Mouse (Mus musculus) right cerebral cortex, postnatal 10 days (tissue): ENCODE measurements around the gene Folr2.

ENCODE experiments used
- DNase-seq, 2 experiments: peaks; one replicate each; pipeline ENCODE4 v3.0.0; 2021; ENCODE audit warnings: low spot score in 2 of 2

The Folr2 gene

DNA sequence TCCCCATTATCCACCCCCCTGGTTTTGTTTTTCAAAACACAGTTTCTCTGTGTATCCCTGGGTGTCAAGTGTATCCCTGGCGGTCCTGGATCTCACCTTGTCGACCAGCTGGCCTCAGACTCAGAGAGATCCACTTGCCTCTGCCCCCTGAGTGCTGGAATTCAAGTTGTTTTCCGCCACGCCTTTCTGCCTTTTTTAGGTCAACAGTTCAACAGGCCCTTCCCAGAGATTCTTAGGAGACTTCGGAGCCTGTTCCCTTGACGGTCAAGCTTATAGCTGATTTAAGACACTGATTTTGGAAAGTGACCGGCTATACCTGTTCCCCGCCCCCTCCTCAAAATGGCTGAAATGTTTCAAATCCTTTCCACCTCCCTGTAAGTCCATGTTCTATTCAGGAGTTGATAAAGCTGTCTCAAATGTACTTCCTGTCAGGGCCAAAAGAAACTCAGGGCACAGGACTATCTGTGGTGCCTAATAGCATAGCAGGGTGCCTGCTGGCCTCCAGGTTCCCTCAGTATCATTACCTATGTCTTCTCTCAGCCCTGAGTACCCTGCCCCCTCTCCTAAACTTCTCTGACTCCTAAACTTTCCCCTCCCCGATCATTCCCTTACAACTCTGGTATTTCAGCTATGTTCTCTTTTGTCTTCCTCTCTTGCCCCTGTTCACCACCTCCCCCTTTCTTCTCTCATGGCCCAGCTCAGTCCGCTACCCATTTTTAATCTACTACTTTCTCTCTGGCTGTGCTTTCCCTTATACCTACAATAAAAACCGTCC is 9.7 kb upstream of the Folr2 start:
- DNase-seq: no peak

DNA sequence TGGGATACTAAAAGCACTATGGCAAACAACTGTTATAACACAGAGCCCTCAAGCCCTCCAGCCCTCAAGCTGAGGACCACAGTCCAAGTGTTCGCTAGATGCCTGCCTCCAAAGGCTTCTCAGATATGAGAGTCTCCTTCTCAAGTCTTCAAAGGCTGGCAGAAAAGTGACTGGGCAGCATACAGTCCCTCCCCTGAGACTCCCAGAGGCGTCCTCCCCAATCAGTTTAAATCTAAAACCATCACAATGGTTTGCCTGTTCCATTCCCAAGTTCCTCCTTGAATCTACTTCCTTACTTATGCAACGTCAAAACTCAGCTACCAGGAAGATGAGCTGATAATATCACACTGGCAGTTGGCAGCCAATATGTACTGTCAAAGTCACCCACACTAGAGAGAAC is 6.4 kb upstream of the Folr2 start, which contains the start of gene Anapc15:
Gene Anapc15, plus strand, starts transcription at position 301 of the 400 bp plus-strand sequence.
- DNase-seq: no peak

DNA sequence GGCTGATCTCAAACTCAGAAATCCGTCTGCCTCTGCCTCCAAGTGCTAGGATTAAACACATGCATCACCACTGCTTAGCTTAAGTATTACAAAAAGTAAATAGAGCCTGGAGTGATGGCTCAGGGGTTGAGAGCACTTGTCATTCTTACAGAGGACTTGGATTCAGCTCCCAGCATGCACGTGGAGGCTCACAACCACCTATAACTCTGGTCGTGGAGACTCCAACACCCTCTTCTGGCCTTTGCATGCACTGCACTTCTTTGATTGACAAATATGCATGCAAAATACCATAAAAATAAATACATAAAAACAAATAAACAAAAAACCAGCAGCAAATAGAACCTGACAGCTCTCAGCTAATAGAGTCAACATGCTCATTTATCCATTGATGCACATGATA is 5.3 kb upstream of the Folr2 start:
- DNase-seq: no peak

DNA sequence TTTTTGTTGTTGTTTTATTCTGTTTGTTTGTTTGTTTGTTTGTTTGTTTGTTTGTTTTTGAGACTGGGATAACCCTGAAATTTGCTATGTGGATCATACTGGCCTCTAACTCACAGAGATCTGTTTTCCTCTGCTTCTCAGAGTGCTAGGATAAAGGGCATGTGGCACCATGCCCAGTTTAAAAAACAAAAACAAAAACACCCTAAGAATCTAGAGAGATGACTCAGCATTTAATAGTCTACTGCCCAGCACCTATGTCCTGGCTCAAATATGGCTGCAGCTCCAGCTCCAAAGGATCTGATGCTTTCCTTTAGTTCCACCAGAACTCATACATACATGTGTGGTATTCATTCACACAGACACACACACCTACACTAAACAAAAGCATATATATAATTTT is 4.0 kb upstream of the Folr2 start:
- DNase-seq: no peak

DNA sequence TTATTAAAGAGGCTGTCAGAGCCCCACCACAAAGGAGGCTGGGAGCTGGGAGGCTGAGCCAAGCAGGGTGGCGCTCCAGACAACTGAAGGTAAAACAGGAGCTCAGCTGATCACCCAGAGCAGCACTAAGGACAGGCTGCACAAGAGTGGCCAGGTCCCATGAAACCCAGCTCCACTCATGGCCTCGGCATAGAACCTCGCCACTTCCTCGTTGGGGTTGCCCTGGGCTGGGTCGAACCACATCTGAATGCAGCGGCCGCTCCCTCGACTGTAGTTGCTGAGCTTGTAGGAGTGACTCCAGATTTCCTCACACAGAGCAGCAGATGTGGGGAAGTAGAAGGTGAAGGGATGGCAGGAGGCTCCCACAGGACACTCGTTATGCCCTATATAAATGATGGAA is 1.4 kb upstream of the Folr2 start:
- DNase-seq: peak in 1 of 2 experiments; percentile 27

DNA sequence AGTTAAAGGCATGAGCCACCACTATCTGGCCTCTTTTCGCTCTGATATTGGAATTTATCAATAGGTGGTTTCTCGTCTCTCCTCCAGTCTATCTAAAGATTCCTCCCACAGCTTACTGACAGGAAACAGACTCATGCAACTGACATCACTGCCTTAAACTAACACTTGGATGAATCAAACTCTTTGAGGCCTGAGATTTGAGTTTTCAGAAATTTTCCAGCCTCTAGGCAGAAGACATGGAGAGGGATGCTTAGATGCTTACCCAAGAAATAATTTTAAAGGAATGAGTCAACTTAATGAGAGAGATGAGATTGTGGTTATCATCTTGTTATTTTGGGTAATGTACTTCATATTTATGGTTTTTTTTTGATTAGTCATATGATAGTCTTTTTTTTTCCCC is 3.2 kb downstream of the Folr2 start:
- DNase-seq: no peak

DNA sequence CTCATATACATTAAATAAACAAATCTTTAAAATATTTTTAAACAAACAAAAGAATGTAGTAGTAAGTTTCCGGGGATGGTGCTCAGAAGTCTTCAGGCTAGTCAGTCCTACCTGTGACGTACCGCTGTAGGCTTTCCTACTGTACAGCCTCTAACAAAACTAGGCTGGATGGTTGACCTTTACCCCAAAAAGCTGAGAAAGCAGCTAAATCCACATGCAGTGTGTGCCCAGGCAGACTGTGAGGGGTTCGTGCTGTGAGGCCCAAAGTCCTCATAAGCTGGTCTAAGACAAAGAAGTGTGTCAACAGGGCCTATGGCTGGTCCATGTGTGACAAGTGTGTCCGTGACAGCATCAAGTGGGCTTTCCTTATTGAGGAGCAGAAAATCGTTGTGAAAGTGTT is 4.1 kb downstream of the Folr2 start:
- no peak for DNase-seq

DNA sequence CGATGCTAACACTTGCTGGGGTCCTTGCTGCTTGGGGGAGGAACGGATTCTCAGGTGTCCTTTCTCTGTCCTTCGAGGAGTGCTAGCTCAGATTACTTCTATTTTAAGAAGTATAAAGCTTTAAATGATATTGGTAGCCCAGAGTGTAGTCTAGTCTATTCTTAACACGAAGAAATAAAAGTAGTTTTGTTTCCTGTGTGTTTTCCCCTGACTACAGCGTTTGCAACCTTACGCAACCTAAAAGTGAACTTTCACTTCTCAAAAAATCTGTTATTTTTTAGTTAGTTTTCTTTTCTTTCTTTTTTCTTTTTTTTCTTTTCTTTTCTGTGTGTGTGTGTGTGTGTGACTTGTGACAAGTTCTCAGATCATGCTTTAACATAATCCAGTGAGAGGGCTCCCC is 5.3 kb downstream of the Folr2 start:
- no peak for DNase-seq

DNA sequence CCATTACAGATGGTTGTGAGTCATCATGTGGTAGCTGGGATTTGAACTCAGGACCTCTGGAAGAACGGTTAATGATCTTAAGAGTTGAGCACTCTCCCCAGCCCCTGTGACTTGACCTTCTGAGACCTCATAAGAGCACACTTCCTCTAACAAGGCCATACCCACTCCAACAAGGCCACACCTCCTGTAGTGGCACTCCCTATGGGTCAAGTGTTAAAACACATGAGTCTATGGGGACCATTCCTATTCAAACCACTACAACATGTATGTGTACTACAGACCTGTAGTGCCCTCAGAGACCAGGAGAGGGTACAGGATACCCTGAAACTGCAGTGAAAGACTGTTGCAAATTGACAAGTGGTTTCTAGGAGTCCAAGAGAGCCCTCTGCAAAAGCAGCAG is 9.1 kb downstream of the Folr2 start:
- no peak for DNase-seq

DNA sequence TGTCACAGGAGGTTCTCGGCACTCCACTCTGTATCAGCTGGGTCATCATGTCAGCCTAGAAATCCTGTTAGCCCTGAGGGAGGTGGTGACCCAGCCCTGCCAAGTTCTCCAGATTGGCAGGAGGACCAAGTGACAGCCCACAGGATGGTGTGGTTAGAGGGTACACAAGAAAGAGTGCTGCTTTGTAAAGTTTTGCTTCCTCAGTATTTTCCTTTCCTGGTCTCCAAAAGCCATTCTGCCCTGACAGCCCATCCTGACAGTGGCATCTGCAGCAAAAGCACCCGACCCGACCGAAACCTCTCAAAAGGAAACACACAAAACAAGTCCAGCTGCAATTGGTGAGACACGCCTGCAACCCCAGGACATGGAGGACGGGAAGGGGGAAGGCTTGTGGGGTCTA is 12.8 kb downstream of the Folr2 start:
- no peak for DNase-seq

DNA sequence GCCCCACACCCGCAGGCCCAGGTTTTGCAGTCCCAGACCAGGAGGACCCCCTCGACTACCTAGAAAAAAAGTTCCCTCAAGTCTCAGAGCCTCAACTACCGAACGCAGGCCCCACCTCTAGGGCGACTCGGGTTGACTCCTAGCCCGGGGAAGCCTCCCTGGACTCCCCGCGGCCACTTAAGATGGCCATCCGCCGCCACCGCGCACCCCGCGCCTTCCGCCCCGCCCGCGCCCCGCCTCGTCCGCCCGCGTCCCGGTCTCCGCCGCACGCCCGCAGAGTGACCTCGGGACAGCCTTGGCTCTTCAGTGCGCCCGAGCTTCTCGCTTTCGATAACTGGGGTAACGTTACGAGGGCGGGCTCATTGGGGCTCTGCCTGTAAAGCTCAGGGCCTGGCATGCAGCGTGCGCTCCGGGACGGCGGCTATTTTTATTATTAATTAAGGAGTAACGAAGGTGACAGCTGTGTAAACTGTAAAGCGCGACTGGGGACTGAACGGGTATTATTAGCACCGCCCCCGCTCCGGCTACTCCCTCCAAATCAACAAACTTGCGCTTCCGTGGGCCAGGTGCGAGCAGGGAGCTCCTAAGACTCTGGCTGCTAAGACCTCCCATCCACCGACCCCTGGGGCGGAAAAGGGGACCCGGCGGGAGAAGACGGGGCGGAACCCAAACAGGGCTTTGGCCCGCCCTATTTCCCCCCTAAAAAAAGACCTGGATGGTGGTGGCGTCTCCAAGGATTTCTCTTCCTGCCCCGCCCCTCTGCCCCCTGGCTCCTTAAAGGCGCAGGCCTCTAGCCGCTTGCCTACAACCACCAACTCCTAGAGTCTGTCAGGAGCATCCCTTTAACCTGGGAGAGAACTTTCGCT is 19.2 kb downstream of the Folr2 start, which contains the start of gene Inppl1:
Gene Inppl1, minus strand, starts transcription at position 624 of the 866 bp plus-strand sequence.
- DNase-seq: peak; percentile 78 to 82

DNA sequence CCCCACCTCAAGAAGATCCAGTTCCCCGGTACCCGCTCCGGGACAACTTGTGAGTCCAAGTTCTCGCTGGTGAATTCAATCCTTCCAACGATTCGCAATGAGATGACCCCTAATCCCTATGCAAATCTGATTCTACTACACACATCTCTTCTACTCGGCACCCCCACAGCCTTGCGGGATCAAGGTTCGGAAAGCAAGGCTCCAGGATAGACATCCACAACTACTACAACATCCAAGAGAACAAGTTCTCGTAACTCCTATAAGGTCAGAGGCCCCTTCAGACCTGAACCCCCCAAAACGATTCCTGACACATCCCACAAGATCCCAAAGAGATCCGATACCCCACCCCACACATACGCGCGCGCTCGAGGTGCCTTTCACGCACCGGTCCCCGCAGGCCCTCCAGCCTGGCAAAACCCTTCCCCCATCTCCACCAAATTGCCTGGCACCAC is 19.8 kb downstream of the Folr2 start:
- peak in 1 of 2 experiments; percentile 42 for DNase-seq

DNA sequence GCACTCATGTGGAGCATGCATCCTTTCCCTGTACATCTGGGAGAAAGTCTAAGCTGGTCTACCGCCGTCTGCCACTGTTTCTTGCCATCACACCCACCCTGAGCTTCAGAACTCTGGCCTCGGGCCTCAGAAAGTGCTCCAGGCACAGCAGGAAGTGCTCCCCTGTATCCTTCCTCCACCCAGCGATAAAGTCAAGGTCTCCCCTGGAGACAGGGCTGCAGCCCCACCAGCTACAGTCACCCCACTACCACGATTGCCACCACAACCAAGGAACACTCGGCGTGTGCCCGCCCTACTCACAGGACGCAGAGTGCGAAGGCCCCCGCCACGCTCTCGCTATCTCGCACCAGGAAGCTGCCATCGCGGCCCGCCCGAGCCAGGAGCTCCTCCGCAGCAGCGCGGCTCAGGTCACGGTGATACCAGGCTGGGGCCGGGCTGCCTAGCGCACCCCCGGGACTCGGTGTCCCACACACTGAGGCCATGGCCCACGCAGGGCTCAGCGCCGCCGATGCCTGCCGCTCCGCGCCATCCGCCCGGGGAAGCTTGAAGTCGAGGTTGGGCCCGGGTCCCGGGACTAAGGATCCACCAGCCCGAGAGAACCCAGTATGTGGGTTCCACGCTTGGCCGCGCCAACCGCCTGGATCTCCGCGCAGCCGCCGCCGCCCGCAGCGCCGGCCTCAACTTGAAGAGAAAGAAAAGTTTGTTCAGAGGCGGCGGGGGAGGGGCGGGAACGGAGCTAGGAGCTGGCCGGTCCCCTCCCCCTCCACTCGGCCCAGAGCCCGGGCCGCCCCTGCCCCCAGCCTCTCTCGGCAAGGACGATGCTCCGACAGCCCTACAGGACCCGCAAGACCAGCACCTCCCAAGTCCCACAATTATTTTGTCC is 20.5 kb downstream of the Folr2 start:
- DNase-seq: peak; percentile 62 to 73

DNA sequence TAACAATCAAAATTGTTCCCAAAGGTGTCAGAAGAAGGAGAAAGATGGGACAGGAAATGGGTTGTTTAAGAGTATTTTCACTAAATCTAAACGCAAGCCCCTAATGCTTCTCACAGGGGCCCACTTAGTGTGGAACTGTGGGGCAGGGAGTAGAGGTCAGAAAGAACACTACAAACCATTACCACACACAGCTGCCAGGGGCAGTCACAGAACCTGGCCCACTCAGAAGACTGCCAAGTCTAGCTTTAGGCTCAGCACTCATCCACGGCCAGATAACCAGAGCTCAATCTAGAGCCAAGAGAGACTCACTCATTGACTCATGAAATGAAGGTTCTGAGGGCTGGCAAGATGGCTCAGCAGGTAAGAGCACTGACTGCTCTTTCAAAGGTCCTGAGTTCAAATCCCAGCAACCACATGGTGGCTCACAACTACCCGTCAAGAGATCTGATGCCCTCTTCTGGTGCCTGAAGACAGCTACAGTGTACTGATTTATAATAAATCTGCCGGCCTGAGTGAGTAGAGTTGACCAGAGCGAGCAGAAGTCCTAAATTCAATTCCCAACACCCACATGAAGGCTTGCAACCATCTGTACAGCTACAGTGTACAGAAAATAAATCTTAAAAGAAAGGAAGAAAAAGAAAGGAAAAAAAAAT is 21.4 kb downstream of the Folr2 start:
- DNase-seq: no peak

DNA sequence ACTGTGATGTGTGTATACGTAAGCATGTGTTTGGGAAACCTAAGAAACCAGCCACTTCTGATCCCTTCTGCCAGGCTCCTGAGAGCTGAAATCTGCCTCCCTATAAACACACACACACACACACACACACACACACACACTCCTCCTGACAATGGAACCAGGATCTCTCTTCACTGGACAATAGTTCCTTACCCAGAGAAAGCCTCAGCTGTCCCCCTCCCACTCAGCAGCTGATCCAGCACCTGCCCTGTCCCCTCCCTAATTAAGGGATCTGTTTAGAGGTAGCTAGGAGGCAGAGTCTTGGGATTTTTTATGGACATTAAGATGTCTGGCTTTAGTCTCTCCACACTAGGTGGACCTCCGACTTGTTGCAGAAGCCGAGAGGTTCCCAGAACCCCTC is 22.1 kb downstream of the Folr2 start:
- DNase-seq: no peak

DNA sequence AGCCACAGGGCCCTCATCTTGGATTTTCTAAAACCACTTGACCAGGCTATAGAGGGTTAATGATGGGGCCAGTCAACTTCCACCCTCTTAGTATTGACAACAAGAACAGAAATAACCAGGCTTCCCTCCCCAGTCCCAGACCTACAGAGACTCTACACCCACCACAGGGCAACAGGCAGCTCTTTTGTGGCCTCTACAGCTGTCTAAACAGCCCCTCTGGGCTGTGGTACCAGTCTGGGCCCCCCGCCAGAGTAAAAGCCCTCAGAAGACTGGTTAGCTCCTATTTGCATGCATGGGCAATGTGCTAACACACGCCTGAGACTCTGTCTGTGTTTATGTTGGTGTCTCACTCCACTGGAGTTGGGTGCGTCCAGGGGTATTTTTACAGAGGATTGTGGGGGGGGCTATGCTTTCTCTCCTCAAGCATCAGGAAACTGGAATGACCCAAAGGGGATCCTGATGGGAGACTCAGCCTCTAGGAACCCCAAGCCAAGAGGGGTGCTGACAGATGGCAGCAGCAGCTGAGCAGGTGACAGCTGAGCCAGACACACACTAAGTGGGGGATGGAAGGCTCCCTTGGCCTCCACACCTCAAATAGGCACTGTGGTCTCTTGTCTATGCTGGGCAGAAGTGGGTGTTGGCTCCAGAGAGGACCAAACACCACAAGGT is 22.9 kb downstream of the Folr2 start:
- peak; percentile 65 to 66 for DNase-seq

DNA sequence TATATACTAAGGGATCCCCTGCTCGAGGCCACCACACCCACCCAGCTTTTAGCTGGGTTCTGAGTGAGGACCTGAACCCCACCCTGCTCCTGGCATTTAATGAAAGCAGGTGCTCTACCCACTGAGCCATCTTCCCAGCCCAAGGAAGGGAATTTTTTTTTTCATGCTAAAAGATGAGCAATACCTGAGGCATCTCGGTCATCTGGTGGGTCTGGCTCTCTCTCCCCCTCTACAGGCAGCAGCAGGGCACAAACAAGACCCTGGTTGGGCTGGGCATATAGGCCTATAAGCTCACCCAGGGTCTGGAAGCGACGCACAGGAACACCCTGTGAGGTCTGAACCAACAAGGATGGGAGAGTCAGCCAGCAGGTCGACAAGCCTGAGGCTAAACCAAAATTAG is 23.6 kb downstream of the Folr2 start:
- no peak for DNase-seq

DNA sequence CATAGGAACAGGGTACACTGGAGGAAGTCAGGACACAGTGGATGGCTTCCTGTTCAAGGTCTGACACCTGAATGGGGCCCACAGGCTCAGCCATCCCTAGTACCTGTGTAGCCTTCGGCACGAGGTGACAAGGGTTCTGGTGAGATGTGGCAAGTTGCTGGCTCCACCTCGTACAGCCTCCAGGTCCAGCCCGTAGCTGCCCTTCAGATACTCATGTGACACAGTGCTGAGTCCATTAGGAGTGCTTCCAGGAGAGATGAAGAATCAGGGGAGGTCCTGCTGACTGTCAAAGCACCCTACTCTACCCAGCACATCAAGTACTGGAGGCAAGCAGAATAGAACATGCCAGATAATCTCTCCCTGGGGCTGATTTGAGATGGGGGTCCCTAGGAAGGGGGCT is 24.6 kb downstream of the Folr2 start:
- no peak for DNase-seq

DNA sequence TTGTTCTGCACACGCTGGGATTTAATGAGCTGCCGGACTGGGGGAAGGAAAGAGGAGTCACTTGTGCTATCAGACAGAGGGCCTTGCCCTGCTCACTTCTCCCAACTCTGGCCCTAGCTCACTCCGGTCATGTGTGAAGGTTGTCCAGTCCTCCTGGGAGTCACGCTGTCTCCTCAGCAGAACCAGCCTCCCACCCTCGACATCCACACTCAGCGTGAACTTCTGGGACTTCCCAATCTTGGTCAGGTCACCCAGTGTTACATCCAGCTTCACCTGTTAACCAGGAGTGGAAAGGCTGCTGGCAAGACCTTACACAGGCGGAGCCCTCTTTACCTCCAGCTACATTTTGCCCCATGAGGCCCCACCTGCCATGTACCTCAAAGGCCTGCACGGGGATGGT is 25.6 kb downstream of the Folr2 start:
- DNase-seq: no peak

DNA sequence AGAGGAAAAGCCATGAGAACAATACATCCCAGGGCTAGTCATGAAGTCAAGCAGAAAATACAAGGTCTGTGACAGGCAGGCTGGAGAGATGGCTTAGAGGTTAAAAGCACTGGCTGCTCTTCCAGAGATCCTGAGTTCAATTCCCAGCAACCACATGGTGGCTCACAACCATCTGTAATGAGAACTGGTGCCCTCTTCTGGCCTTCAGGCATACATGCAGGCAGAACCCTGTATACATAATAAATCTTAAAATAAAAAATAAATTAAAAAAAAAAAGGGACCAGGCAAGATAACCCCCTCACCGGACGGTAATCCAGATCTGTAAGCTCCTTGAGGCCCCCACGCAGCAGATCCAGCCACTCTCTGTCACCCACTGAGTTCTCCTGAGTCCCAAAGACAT is 26.6 kb downstream of the Folr2 start:
- no peak for DNase-seq
